Mouse (Mus musculus): ENCODE data around the gene Rnf151.

The Rnf151 gene

DNA sequence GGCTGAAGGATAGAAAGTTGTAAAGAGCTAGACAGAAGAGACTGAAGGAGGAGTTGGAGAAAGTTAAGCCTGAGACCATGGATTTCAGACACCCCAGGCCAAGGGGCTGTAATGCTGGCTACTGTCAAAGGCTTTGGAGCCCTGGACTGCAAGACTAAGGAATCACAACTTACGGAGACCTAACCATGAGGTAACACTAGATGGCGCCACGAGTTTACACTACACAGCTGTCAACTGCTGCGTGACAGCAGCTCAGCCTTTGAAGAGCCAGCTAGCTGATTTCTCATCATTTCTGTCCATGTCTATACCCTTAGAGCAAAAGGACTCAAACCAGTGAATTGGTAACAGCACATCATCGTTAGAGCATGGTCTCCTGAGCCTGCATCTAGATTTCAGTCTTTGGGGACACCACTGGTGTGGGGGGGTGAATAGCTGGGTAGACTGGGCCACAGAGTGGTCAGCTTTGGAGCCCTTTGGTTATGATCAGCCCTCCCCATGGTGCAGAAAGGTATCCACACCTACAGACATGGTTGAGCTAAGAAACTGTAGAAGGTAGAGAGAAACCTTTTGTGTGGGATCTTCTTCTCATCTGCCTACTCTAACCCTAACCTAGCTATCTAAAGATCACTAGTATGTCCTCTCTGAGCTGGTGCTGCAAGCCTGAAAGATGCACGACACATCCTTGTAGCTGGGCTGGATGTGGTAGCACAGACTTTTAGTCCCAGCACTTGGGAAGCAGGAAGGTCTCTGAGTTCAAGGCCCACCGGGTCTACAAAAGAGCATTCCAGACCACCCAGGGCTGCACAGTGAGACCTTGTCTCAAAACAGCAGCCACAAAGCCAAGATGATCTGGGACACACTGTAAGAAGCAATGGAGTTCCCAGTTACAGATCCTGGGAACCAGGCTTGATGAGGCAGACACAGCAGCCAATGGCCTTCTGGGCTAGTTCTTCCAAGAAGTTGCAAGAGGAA lies 27.9 kb upstream of the Rnf151 start:
- no peaks in the 10 kb centered on the region for H3K9me3 ChIP-seq (ENCODE audit: low read length)
- H3K4me1 ChIP-seq (replicated peaks; ENCODE audit: low read depth, low read length) = peaks cover 30% of the 10 kb centered on the region
- TF ChIP-seq CTCF (conservative IDR thresholded peaks at IDR 0.05; ENCODE audit: low read length) (peak; percentile 74), POU5F1 (IDR thresholded peaks at IDR 0.05; ENCODE audit: borderline replicate concordance, low read length) (no peak)
- no peak overlapping the region for H3K4me3 ChIP-seq (replicated peaks; ENCODE audit: low read length)
- peaks cover 11% of the 10 kb centered on the region for H3K27me3 ChIP-seq (ENCODE audit: insufficient read depth, low read length)
- H3K36me3 ChIP-seq (ENCODE audit: insufficient read depth, low read length) = peaks cover 19% of the 10 kb centered on the region

DNA sequence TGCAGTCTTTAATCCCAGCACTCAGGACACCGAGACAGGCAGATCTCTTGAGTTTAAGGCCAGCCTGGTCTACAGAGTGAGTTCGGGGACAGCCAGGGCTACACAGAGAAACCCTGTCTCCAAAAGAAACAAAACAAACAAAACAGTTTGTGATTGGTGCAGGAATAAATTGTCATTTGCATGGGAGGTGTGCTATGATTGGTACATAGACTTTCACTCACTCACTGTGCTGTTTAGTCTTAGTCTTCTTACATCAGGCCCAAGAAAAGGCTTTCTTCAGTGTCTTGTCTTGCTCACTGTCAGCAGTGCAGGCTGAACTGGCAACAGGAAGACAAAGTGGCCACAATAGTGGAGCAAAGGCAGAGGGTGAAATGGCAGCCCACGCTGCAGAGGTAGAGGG lies 26.5 kb upstream of the Rnf151 start:
- Histone ChIP-seq H3K36me3 (ENCODE audit: insufficient read depth, low read length) (peaks cover 26% of the 10 kb centered on the region), H3K4me1 (replicated peaks; ENCODE audit: low read depth, low read length) (peaks cover 39% of the 10 kb centered on the region), H3K27me3 (ENCODE audit: insufficient read depth, low read length) (no peaks in the 10 kb centered on the region), H3K4me3 (replicated peaks; ENCODE audit: low read length) (no peak overlapping the region), H3K9me3 (ENCODE audit: low read length) (no peaks in the 10 kb centered on the region)
- no peak for TF ChIP-seq CTCF (conservative IDR thresholded peaks at IDR 0.05; ENCODE audit: low read length)
- TF ChIP-seq POU5F1 (IDR thresholded peaks at IDR 0.05; ENCODE audit: borderline replicate concordance, low read length) = no peak
- no peak for TF ChIP-seq NANOG (IDR thresholded peaks at IDR 0.05; ENCODE audit: borderline replicate concordance, low read length)

DNA sequence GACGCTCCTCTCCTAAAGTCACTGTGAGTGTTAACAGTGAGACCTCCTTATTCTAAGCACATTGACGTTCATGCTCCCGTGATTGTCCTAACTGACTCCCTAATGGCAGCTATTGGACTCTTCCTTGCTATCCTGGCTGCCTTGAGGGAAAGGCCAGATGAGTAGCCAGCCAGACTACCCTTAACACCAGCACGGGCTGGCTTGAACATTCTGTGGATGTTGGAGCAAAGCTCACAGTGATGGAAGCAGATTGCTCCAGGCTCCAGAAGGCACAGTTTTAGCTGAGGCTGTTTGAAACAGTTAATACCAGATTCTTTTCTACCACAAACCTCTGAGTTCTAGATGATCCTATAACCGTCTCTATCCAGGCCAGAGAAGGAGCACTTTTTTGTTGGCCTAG lies 26.0 kb upstream of the Rnf151 start:
- H3K36me3 ChIP-seq (ENCODE audit: insufficient read depth, low read length) = peaks cover 26% of the 10 kb centered on the region
- H3K9me3 ChIP-seq (ENCODE audit: low read length) = no peaks in the 10 kb centered on the region
- H3K4me1 ChIP-seq (replicated peaks; ENCODE audit: low read depth, low read length) = peaks cover 42% of the 10 kb centered on the region
- no peak for TF ChIP-seq NANOG (IDR thresholded peaks at IDR 0.05; ENCODE audit: borderline replicate concordance, low read length)
- no peak for TF ChIP-seq POU5F1 (IDR thresholded peaks at IDR 0.05; ENCODE audit: borderline replicate concordance, low read length)
- TF ChIP-seq CTCF (conservative IDR thresholded peaks at IDR 0.05; ENCODE audit: low read length) = no peak
- no peaks in the 10 kb centered on the region for H3K27me3 ChIP-seq (ENCODE audit: insufficient read depth, low read length)
- H3K4me3 ChIP-seq (replicated peaks; ENCODE audit: low read length) = no peak overlapping the region

DNA sequence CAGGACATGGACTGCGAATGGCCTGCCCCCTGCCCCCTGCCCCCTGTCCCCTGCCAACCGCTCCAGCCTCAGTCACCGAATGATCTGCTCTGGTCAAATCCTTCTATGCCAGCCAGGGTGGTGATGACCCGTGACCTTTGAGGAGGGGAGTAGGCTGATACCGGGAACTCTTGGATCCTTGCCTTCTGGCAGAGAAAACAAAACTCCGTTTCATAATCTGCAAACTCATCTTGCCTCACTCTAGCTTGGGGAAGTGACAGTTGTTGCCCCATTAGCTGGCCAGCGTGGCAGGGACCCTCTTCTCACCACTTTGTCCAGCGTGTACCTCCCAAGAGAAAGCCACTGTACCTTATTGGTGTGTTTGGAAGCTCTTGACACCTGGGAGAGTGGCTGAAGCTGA lies 24.4 kb upstream of the Rnf151 start:
- TF ChIP-seq CTCF (conservative IDR thresholded peaks at IDR 0.05; ENCODE audit: low read length) (no peak), POU5F1 (IDR thresholded peaks at IDR 0.05; ENCODE audit: borderline replicate concordance, low read length) (no peak), NANOG (IDR thresholded peaks at IDR 0.05; ENCODE audit: borderline replicate concordance, low read length) (no peak)
- Histone ChIP-seq H3K27me3 (ENCODE audit: insufficient read depth, low read length) (no peaks in the 10 kb centered on the region), H3K4me3 (replicated peaks; ENCODE audit: low read length) (no peak overlapping the region), H3K4me1 (replicated peaks; ENCODE audit: low read depth, low read length) (peaks cover 49% of the 10 kb centered on the region), H3K9me3 (ENCODE audit: low read length) (no peaks in the 10 kb centered on the region), H3K36me3 (ENCODE audit: insufficient read depth, low read length) (peaks cover 26% of the 10 kb centered on the region)

DNA sequence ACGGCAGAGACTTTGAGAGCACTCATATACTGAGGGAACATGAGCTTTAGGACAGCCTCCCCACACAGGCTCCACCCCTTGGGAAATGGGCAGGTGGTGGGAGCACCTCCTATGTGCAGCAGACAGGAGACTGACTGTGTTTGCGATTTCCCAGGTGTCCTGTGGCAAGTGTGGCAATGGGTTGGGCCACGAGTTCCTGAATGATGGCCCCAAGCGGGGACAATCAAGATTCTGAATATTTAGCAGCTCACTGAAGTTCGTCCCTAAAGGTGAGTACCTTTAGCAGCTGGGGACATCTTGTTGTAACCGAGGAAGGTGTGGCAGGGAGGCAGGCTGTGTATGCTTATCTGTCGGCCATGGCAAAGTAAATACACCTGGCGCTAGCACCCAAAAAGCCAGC lies 22.1 kb upstream of the Rnf151 start:
- peaks cover 50% of the 10 kb centered on the region for H3K4me1 ChIP-seq (replicated peaks; ENCODE audit: low read depth, low read length)
- peaks cover 26% of the 10 kb centered on the region for H3K36me3 ChIP-seq (ENCODE audit: insufficient read depth, low read length)
- no peaks in the 10 kb centered on the region for H3K9me3 ChIP-seq (ENCODE audit: low read length)
- TF ChIP-seq NANOG (IDR thresholded peaks at IDR 0.05; ENCODE audit: borderline replicate concordance, low read length) (no peak), CTCF (conservative IDR thresholded peaks at IDR 0.05; ENCODE audit: low read length) (no peak), POU5F1 (IDR thresholded peaks at IDR 0.05; ENCODE audit: borderline replicate concordance, low read length) (no peak)
- H3K4me3 ChIP-seq (replicated peaks; ENCODE audit: low read length) = no peak overlapping the region
- H3K27me3 ChIP-seq (ENCODE audit: insufficient read depth, low read length) = no peaks in the 10 kb centered on the region

DNA sequence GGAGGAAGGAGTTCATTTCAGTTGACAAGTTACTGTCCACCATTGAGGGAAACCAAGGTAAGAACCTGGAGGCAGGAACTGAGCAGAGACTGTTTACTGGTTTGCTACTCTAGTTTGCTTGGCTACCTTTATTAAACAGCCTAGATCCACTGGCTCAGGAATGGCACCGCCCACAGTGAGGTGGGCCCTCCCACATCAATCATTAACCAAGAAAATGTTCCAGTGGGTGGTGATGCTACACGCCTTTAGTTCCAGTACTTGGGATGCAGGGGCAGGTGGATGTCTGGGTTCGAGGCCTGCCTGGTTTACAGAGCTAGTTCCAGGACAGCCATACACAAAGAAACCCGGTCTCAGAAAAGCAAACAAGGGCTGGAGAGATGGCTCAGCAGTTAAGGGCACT lies 20.4 kb upstream of the Rnf151 start:
- Histone ChIP-seq H3K36me3 (ENCODE audit: insufficient read depth, low read length) (peaks cover 26% of the 10 kb centered on the region), H3K9me3 (ENCODE audit: low read length) (no peaks in the 10 kb centered on the region), H3K4me3 (replicated peaks; ENCODE audit: low read length) (no peak overlapping the region), H3K27me3 (ENCODE audit: insufficient read depth, low read length) (no peaks in the 10 kb centered on the region), H3K4me1 (replicated peaks; ENCODE audit: low read depth, low read length) (peaks cover 55% of the 10 kb centered on the region)
- TF ChIP-seq POU5F1 (IDR thresholded peaks at IDR 0.05; ENCODE audit: borderline replicate concordance, low read length) (no peak), CTCF (conservative IDR thresholded peaks at IDR 0.05; ENCODE audit: low read length) (no peak), NANOG (IDR thresholded peaks at IDR 0.05; ENCODE audit: borderline replicate concordance, low read length) (no peak)

DNA sequence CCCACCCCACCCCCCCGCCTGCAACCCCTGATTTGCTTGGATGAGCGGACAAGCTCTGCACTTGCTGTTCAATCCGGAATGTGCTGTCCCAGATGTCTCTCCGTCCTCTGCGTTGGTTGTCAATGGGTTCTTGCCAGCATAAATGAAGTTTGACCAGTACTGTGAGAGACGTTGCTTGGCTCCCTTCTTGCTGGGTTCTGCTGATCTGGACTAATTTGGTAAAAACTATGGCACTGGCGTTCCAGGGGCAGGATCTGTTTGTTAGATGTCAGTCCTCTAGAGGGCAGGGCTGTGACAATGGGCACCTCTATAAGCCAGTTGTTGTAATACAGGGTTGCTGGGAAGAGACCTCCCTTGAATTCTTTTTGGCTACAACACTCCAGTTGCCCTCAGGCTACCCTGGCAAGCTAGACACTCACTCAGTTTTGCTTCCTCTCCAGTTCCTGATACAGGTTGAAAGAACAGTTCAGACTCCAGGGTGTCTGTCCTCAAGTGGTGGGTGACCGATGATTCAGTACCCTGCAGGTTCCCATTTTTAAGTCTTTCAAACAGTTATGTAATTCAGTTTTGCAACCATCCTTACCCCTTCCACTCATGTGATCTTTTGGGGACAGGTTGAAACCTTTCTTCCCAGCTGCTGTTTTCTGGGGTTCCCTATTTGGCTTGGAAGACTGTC lies 19.4 kb upstream of the Rnf151 start:
- H3K4me1 ChIP-seq (replicated peaks; ENCODE audit: low read depth, low read length) = peaks cover 64% of the 10 kb centered on the region
- TF ChIP-seq CTCF (conservative IDR thresholded peaks at IDR 0.05; ENCODE audit: low read length) = no peak
- no peaks in the 10 kb centered on the region for H3K9me3 ChIP-seq (ENCODE audit: low read length)

DNA sequence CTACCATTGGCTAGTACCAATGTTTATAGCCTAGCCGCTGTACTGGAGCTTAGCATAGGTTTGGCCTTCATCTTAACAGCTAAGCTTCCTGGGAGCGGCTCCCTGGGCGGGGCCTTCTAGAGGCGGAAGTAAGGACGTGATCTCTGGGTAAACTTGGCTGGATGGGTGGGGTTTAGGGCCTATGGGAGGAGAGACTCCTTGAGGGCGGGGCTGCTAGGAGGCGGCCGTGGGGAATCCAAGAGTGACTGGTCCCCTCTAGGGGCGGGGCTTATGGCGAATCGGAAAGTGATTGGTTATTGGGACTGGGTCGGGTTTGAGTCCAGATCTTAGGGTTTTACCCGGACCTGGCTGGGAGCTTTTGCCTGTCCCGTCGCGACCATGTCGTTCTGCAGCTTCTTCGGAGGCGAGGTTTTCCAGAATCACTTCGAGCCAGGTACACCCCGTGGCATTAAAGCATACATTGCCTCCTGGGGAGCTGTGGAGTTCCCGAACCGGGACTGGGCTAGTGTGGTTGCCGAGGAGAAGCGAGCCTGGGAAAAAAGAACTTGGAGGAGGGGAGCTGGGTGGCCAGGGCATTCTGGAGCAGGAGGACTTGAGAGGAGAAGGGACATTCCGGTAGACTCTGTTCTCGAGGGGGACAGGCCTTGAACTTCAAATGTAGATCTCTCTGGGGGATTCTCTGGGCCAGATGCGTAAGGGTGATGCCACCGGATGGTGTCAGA lies 18.6 kb upstream of the Rnf151 start, which contains the start of gene Msrb1:
Gene Msrb1, plus strand, starts transcription at position 313 of the 722 bp plus-strand sequence.
- peaks cover 70% of the 10 kb centered on the region for H3K4me1 ChIP-seq (replicated peaks; ENCODE audit: low read depth, low read length)
- no peaks in the 10 kb centered on the region for H3K9me3 ChIP-seq (ENCODE audit: low read length)
- peaks cover 14% of the 10 kb centered on the region for H3K36me3 ChIP-seq (ENCODE audit: insufficient read depth, low read length)
- peak within 1 kb of the TSS; percentile 91 for H3K4me3 ChIP-seq (replicated peaks; ENCODE audit: low read length)
- no peak for TF ChIP-seq CTCF (conservative IDR thresholded peaks at IDR 0.05; ENCODE audit: low read length)
- no peak for TF ChIP-seq NANOG (IDR thresholded peaks at IDR 0.05; ENCODE audit: borderline replicate concordance, low read length)
- no peak for TF ChIP-seq POU5F1 (IDR thresholded peaks at IDR 0.05; ENCODE audit: borderline replicate concordance, low read length)
- no peaks in the 10 kb centered on the region for H3K27me3 ChIP-seq (ENCODE audit: insufficient read depth, low read length)

More for the DNA sequence above, 19.4 kb upstream of the Rnf151 start:
- Histone ChIP-seq H3K36me3 (ENCODE audit: insufficient read depth, low read length) (peaks cover 20% of the 10 kb centered on the region), H3K4me3 (replicated peaks; ENCODE audit: low read length) (peak overlapping the region; percentile 91), H3K27me3 (ENCODE audit: insufficient read depth, low read length) (no peaks in the 10 kb centered on the region)
